Mouse (Mus musculus): ENCODE data around the gene Prickle2.

DNA sequence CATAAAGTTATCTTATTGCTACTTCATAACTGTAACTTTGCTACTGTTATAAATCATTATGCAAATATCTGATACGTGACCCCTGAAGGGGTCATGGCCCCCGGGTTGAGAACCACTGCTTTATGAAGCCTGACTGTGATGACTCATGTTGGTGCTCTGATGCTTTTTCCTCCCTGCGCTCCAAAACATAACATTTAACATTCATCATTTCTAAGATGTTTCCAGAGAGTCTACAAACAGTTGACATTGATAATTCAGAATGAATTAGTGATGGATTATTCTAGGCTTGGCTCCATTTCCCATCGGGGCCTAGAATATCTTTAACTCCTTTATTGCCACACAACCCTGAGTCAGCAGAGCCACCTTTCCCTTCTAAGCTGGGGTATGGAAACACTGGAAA is 247.9 kb downstream of the Prickle2 start:
- TF ChIP-seq CTCF (IDR thresholded peaks at IDR 0.05; ENCODE audit: low read depth) = no peak
- no peak for TF ChIP-seq EP300 (IDR thresholded peaks at IDR 0.05; ENCODE audit: low read depth)

Data from heart, postnatal 0 days (tissue).